In genomic region chr17:56547116-56547845, GRCm38 (mm10) we compare ENCODE assay signal across 11 mouse cellular contexts. TPM values are rescaled to one million over a fixed set of nuclear protein-coding genes. Genes with fewer than 3 reads are reported as not detected.
A peak's percentile ranks its signal among the peaks of the same experiment; 100 is the strongest.
DNase-seq lines count a peak whose midpoint lies in the region; ATAC-seq lines count a peak whose summit lies in the region.
"Had no signal": no experiment of that assay in that cellular context is flagged by ENCODE, and none has a peak within 500 bp of the region (broad histone marks: within the 10 kb centered on the region; RNA-seq: fewer than 3 reads in every experiment).

No protein-coding gene starts in this region.

- H3K36me3 ChIP-seq in neural tube, embryonic 15.5 days, result no peaks in the 10 kb centered on the region
- H3K36me3 ChIP-seq: liver, embryonic 13.5 days had no signal

- no peaks in the 10 kb centered on the region for H3K9me3 ChIP-seq in neural tube, embryonic 15.5 days (replicated peaks)
- H3K9me3 ChIP-seq: liver, embryonic 13.5 days had no signal

- no peak overlapping the region for H3K4me2 ChIP-seq in neural tube, embryonic 15.5 days
- H3K4me2 ChIP-seq: liver, embryonic 13.5 days had no signal

- peak; percentile 3 to 47 for DNase-seq in layer of hippocampus, postnatal 10 days (ENCODE audit: low spot score in 2 of 2)
- no peak for DNase-seq in layer of hippocampus, adult 9-11 months
- peak; percentile 93 for DNase-seq in cerebellum, adult 9-10 months
- peak; percentile 47 for DNase-seq in gastrocnemius, postnatal 10 days
- DNase-seq in B cell, adult 2 months, result no peak
- no peak for DNase-seq in lung, adult 18-20 months
- no peak for DNase-seq in ovary, postnatal 10 days (ENCODE audit: low spot score)
- DNase-seq: liver, embryonic 13.5 days had no signal

- H3K9ac ChIP-seq in neural tube, embryonic 15.5 days (replicated peaks), result peak overlapping the region; percentile 28; the same call in 1 of the 2 replicates
- H3K9ac ChIP-seq: liver, embryonic 13.5 days had no signal

- H3K4me3 ChIP-seq in neural tube, embryonic 15.5 days (replicated peaks), result no peak overlapping the region
- H3K4me3 ChIP-seq: liver, embryonic 13.5 days had no signal

- no peaks in the 10 kb centered on the region for H3K27me3 ChIP-seq in neural tube, embryonic 15.5 days (replicated peaks)

- peak overlapping the region; percentile 45 for H3K27ac ChIP-seq in neural tube, embryonic 15.5 days (replicated peaks)
- H3K27ac ChIP-seq: kidney, postnatal 0 days; liver, embryonic 13.5 days had no signal

- H3K4me1 ChIP-seq in neural tube, embryonic 15.5 days, result peaks cover 31% of the 10 kb centered on the region

- WGBS in neural tube, embryonic 15.5 days, result 47% methylated on average over 17 of the region's 17 CpGs

- ATAC-seq in neural tube, embryonic 15.5 days (ENCODE audit: low FRiP score), result peak; percentile 21; the same call in 1 of the 2 replicates

RNA-seq across cellular contexts. Expression of gene Gm20219, which starts 6.9 kb away (rescaled TPM):
- total RNA-seq in layer of hippocampus, postnatal 10 days (2021), result 1 to 10 TPM; 1.5 to 1.7 TPM
- 1 to 10 TPM in 1 of 2 experiments, under 1 TPM in 1; 0.31 to 1.2 TPM for total RNA-seq in gastrocnemius, postnatal 10 days (2021)
- 0.95 and 1.4 TPM in 2 replicates for polyA plus RNA-seq in neural tube, embryonic 15.5 days (2015; fragmentation: Nextera tagmentation; extraction: Ambion mirVana)

RNA-seq across cellular contexts. Expression of gene Znrf4, which starts 35.0 kb away (rescaled TPM):
- not detected for total RNA-seq in layer of hippocampus, postnatal 10 days (2021)
- not detected for total RNA-seq in gastrocnemius, postnatal 10 days (2021)
- polyA plus RNA-seq in neural tube, embryonic 15.5 days (2015; fragmentation: Nextera tagmentation; extraction: Ambion mirVana), result not detected in 2 replicates
- total RNA-seq: ES-E14 had no signal
- polyA plus RNA-seq: kidney, postnatal 0 days; liver, embryonic 13.5 days had no signal

RNA-seq across cellular contexts. Expression of gene Safb2, which starts 37.1 kb away (rescaled TPM):
- 100 to 1,000 TPM; 122 to 141 TPM for total RNA-seq in layer of hippocampus, postnatal 10 days (2021)
- total RNA-seq in gastrocnemius, postnatal 10 days (2021), result 10 to 100 TPM; 38.6 to 55.9 TPM
- polyA plus RNA-seq in neural tube, embryonic 15.5 days (2015; fragmentation: Nextera tagmentation; extraction: Ambion mirVana), result 73.4 and 76.5 TPM in 2 replicates

RNA-seq across cellular contexts. Expression of gene Safb, which starts 37.3 kb away (rescaled TPM):
- total RNA-seq in layer of hippocampus, postnatal 10 days (2021), result 100 to 1,000 TPM; 147 to 185 TPM
- total RNA-seq in gastrocnemius, postnatal 10 days (2021), result 10 to 100 TPM; 57.1 to 69.2 TPM
- 95.9 and 103 TPM in 2 replicates for polyA plus RNA-seq in neural tube, embryonic 15.5 days (2015; fragmentation: Nextera tagmentation; extraction: Ambion mirVana)

Comparison
In these comparisons a context has a peak if more than half of its experiments do, and no peak if none do; other contexts are left out.
1. DNase-seq: peak in layer of hippocampus, postnatal 10 days (2 of 2), cerebellum, adult 9-10 months (single experiment) and gastrocnemius, postnatal 10 days (single experiment); none in layer of hippocampus, adult 9-11 months (single experiment), B cell, adult 2 months (0 of 2), lung, adult 18-20 months (0 of 2) and ovary, postnatal 10 days (single experiment).